Mouse (Mus musculus) hindbrain, postnatal 0 days (tissue): ENCODE measurements around the gene BC067074. TPM values are rescaled to one million over a fixed set of nuclear protein-coding genes. Genes with fewer than 3 reads are reported as not detected.
"Not testable (repeated sequence)": the region's sequence is repeated elsewhere in the genome, so short reads cannot be mapped to it uniquely, and the experiment has no call there.

Experiments
- ATAC-seq: fragments of 200-750 bp; cut with Nextera tagmentation; 2 replicates; pipeline ENCODE4 v1.8.0; 2017; ENCODE audit warnings: mild to moderate bottlenecking, moderate TSS enrichment, moderate library complexity
- DNase-seq: peaks from one replicate; pipeline ENCODE4 v3.0.0-alpha.2; 2015; ENCODE audit warnings: low spot score
- H3K27ac ChIP-seq: fragments of 300-500 bp; sonication (generic); 2 replicates; pipeline ENCODE4 v1.5.1; 2014; ENCODE audit warnings: mild to moderate bottlenecking
- H3K27me3 ChIP-seq: fragments of 300-500 bp; sonication (generic); 2 replicates; pipeline ENCODE4 v1.6.1; 2014; ENCODE audit warnings: low read length, mixed read lengths; ENCODE audit not compliant: insufficient read depth
- H3K36me3 ChIP-seq: fragments of 300-500 bp; sonication (generic); 2 replicates; pipeline ENCODE4 v1.6.1; 2014; ENCODE audit warnings: low read length, mixed read lengths; ENCODE audit not compliant: insufficient read depth
- H3K4me1 ChIP-seq: fragments of 300-500 bp; sonication (generic); 2 replicates; pipeline ENCODE4 v1.6.1; 2014; ENCODE audit warnings: antibody characterized with exemption, low read length, mixed read lengths; ENCODE audit not compliant: insufficient read depth
- H3K4me2 ChIP-seq: fragments of 300-500 bp; sonication (generic); 2 replicates; pipeline ENCODE4 v1.6.1; 2014; ENCODE audit warnings: low read depth, mild to moderate bottlenecking, low read length, moderate library complexity, mixed read lengths
- H3K4me3 ChIP-seq: fragments of 300-500 bp; sonication (generic); 2 replicates; pipeline ENCODE4 v1.5.1; 2014; ENCODE audit warnings: low read length
- H3K9ac ChIP-seq: fragments of 300-500 bp; sonication (generic); replicated peaks from 2 replicates; pipeline ENCODE4 v1.6.1; 2014; ENCODE audit warnings: mild to moderate bottlenecking, low read length, moderate library complexity, mixed read lengths
- H3K9me3 ChIP-seq: fragments of 300-500 bp; sonication (generic); 2 replicates; pipeline ENCODE4 v1.6.1; 2016; ENCODE audit warnings: low read length, mixed read lengths
- CTCF ChIP-seq: IDR thresholded peaks from 2 replicates; pipeline ENCODE4 v1.5.1; 2016; ENCODE audit warnings: antibody characterized with exemption, control low read depth, low read depth
- WGBS: fragments of 180-500 bp; shearing (Covaris S2); extraction: QIAGEN DNeasy Blood & Tissue Kit; methylation state at CpG from one replicate; pipeline ENCODE4 v1.1.7; 2014; 5-methylcytosine and 5-hydroxymethylcytosine counted together
- polyA plus RNA-seq: library from polyadenylated mRNA; unstranded; fragments of >200 nt; fragmentation: Nextera tagmentation; extraction: Ambion mirVana; gene quantifications from 2 replicates; pipeline ENCODE4 v1.2.1, GENCODE M21; 2015
- total RNA-seq: library from RNA; depleted of rRNA; stranded (reverse); fragments of >200 nt; gene quantifications from 2 replicates; pipeline ENCODE4 v1.2.3, GENCODE M21; 2014

BC067074 gene
- total and polyA plus RNA-seq, 2 experiments from 2014 or later = 1.1 to 3.0 TPM

- no peaks in the 10 kb centered on the region for H3K4me1 ChIP-seq
- no peak overlapping the region for H3K4me2 ChIP-seq
- H3K27ac ChIP-seq = no peak overlapping the region
- H3K9ac ChIP-seq = no peak overlapping the region
- no peak for DNase-seq
- TF ChIP-seq CTCF = no peak
- H3K9me3 ChIP-seq = no peaks in the 10 kb centered on the region
- 89% methylated on average over 2 of the region's 2 CpGs for WGBS
- no peak overlapping the region for H3K4me3 ChIP-seq
- no peaks in the 10 kb centered on the region for H3K27me3 ChIP-seq
- no peak for ATAC-seq
- no peaks in the 10 kb centered on the region for H3K36me3 ChIP-seq
Observed at GRCm38 (mm10) chr13:113382201-113382600, 89.2 kb downstream of the BC067074 start.

GRCm38 (mm10) chr13:113382770-113383169 is 89.8 kb downstream of the BC067074 start:
- ATAC-seq, H3K9me3 ChIP-seq, DNase-seq, H3K4me2 ChIP-seq, H3K4me1 ChIP-seq, H3K36me3 ChIP-seq, H3K4me3 ChIP-seq, H3K27ac ChIP-seq, H3K27me3 ChIP-seq, H3K9ac ChIP-seq: not testable (repeated sequence)

GRCm38 (mm10) chr13:113393386-113393785 is 100.4 kb downstream of the BC067074 start:
- 94% methylated on average over 6 of the region's 6 CpGs for WGBS
- Histone ChIP-seq H3K27ac (no peak overlapping the region), H3K27me3 (no peaks in the 10 kb centered on the region), H3K4me3 (no peak overlapping the region), H3K9ac (no peak overlapping the region), H3K4me1 (no peaks in the 10 kb centered on the region), H3K36me3 (no peaks in the 10 kb centered on the region), H3K9me3 (no peaks in the 10 kb centered on the region), H3K4me2 (no peak overlapping the region)
- ATAC-seq = no peak
- DNase-seq = no peak
- no peak for TF ChIP-seq CTCF

- no peak overlapping the region for H3K9ac ChIP-seq
- WGBS = 86% methylated on average over 15 of the region's 15 CpGs
- DNase-seq = no peak
- no peaks in the 10 kb centered on the region for H3K4me1 ChIP-seq
- no peak for TF ChIP-seq CTCF
- no peak for ATAC-seq
- H3K36me3 ChIP-seq = no peaks in the 10 kb centered on the region
- no peak overlapping the region for H3K4me2 ChIP-seq
- H3K4me3 ChIP-seq = no peak overlapping the region
- no peak overlapping the region for H3K27ac ChIP-seq
- no peaks in the 10 kb centered on the region for H3K27me3 ChIP-seq
- no peaks in the 10 kb centered on the region for H3K9me3 ChIP-seq
Observed at GRCm38 (mm10) chr13:113394591-113394990, 101.6 kb downstream of the BC067074 start.

- ATAC-seq = no peak
- no peak overlapping the region for H3K27ac ChIP-seq
- no peaks in the 10 kb centered on the region for H3K36me3 ChIP-seq
- DNase-seq = no peak
- no peak overlapping the region for H3K9ac ChIP-seq
- no peaks in the 10 kb centered on the region for H3K9me3 ChIP-seq
- no peak overlapping the region for H3K4me2 ChIP-seq
- no peak overlapping the region for H3K4me3 ChIP-seq
- 84% methylated on average over 9 of the region's 9 CpGs for WGBS
- TF ChIP-seq CTCF = no peak
- no peaks in the 10 kb centered on the region for H3K27me3 ChIP-seq
- no peaks in the 10 kb centered on the region for H3K4me1 ChIP-seq
Observed at GRCm38 (mm10) chr13:113397006-113397520, 104.1 kb downstream of the BC067074 start.

GRCm38 (mm10) chr13:113401373-113402010 is 108.5 kb downstream of the BC067074 start:
- no peaks in the 10 kb centered on the region for H3K36me3 ChIP-seq
- DNase-seq (no peak), ATAC-seq (no peak)
- WGBS = 88% methylated on average over 4 of the region's 4 CpGs
- H3K4me1 ChIP-seq = no peaks in the 10 kb centered on the region
- TF ChIP-seq CTCF = no peak
- no peak overlapping the region for H3K27ac ChIP-seq
- H3K4me2 ChIP-seq = no peak overlapping the region
- H3K9me3 ChIP-seq = no peaks in the 10 kb centered on the region
- H3K9ac ChIP-seq = no peak overlapping the region
- no peaks in the 10 kb centered on the region for H3K27me3 ChIP-seq
- H3K4me3 ChIP-seq = no peak overlapping the region

GRCm38 (mm10) chr13:113403706-113404105 is 110.7 kb downstream of the BC067074 start:
- H3K27ac ChIP-seq = no peak overlapping the region
- no peak overlapping the region for H3K4me2 ChIP-seq
- H3K9ac ChIP-seq = no peak overlapping the region
- DNase-seq (no peak), ATAC-seq (no peak)
- no peaks in the 10 kb centered on the region for H3K36me3 ChIP-seq
- H3K27me3 ChIP-seq = no peaks in the 10 kb centered on the region
- H3K4me1 ChIP-seq = no peaks in the 10 kb centered on the region
- TF ChIP-seq CTCF = no peak
- WGBS = 92% methylated on average over 6 of the region's 6 CpGs
- H3K9me3 ChIP-seq = no peaks in the 10 kb centered on the region
- H3K4me3 ChIP-seq = no peak overlapping the region
